Comparison of ENCODE assay signal across 9 mouse cellular contexts in genomic region chr8:57574398-57574797, GRCm38 (mm10).
DNase-seq lines count a peak whose midpoint lies in the region; ATAC-seq lines count a peak whose summit lies in the region.
"Had no signal": no experiment of that assay in that cellular context is flagged by ENCODE, and none has a peak within 500 bp of the region (broad histone marks: within the 10 kb centered on the region; RNA-seq: fewer than 3 reads in every experiment).

No protein-coding gene starts in this region.

- peaks cover 4% of the 10 kb centered on the region; the same call in 1 of the 2 replicates for H3K4me1 ChIP-seq in forebrain, embryonic 15.5 days
- peaks cover 3% of the 10 kb centered on the region for H3K4me1 ChIP-seq in hindbrain, embryonic 16.5 days (ENCODE audit: control insufficient read depth, insufficient read depth, low read depth, low read length)

- no peaks in the 10 kb centered on the region for H3K27me3 ChIP-seq in forebrain, embryonic 15.5 days
- no peaks in the 10 kb centered on the region for H3K27me3 ChIP-seq in hindbrain, embryonic 16.5 days (replicated peaks; ENCODE audit: control insufficient read depth, insufficient read depth, low read length)
- H3K27me3 ChIP-seq: liver, embryonic 15.5 days had no signal

- H3K9me3 ChIP-seq in forebrain, embryonic 15.5 days, result no peaks in the 10 kb centered on the region
- no peaks in the 10 kb centered on the region for H3K9me3 ChIP-seq in hindbrain, embryonic 16.5 days (ENCODE audit: control insufficient read depth, low read length)
- H3K9me3 ChIP-seq: liver, embryonic 15.5 days had no signal

- 14% methylated on average over 7 of the region's 7 CpGs for WGBS in forebrain, embryonic 15.5 days
- 8% methylated on average over 7 of the region's 7 CpGs for WGBS in hindbrain, embryonic 16.5 days

- no peaks in the 10 kb centered on the region for H3K36me3 ChIP-seq in forebrain, embryonic 15.5 days
- H3K36me3 ChIP-seq in hindbrain, embryonic 16.5 days (ENCODE audit: control insufficient read depth, insufficient read depth, low read length), result no peaks in the 10 kb centered on the region
- H3K36me3 ChIP-seq: liver, embryonic 15.5 days had no signal

- no peak overlapping the region for H3K27ac ChIP-seq in forebrain, embryonic 15.5 days (replicated peaks)
- H3K27ac ChIP-seq in hindbrain, embryonic 16.5 days (ENCODE audit: low read depth, low read length), result no peak overlapping the region
- H3K27ac ChIP-seq: liver, embryonic 15.5 days had no signal

- DNase-seq in Muller cell, postnatal 12 days (ENCODE audit: inconsistent ontology term), result peak; percentile 70
- peak; percentile 75 for DNase-seq in c-Kit-positive CD71-positive TER-119-positive erythroid progenitor cells, embryonic 14.5 days (ENCODE audit: low spot score)
- DNase-seq in left cerebral cortex, adult 11 months (ENCODE audit: low spot score), result peak; percentile 60
- peak; percentile 75 for DNase-seq in right cerebral cortex, postnatal 14 days
- peak; percentile 39 for DNase-seq in yolk sac, embryonic 10.5 days (ENCODE audit: low spot score)

- ATAC-seq in forebrain, embryonic 15.5 days (replicated peaks), result peak; percentile 83
- peak; percentile 81 for ATAC-seq in hindbrain, embryonic 16.5 days
- ATAC-seq in megakaryocyte-erythroid progenitor cell, adult 5-6 weeks (replicated peaks; ENCODE audit: low FRiP score, low TSS enrichment, poor library complexity, severe bottlenecking), result peak; percentile 66; the same call in 1 of the 2 replicates

- H3K4me2 ChIP-seq in forebrain, embryonic 15.5 days (replicated peaks), result no peak overlapping the region
- no peak overlapping the region for H3K4me2 ChIP-seq in hindbrain, embryonic 16.5 days (ENCODE audit: low read length)
- H3K4me2 ChIP-seq: liver, embryonic 15.5 days had no signal

- H3K4me3 ChIP-seq in forebrain, embryonic 15.5 days, result no peak overlapping the region
- H3K4me3 ChIP-seq in hindbrain, embryonic 16.5 days (ENCODE audit: low read length), result no peak overlapping the region
- H3K4me3 ChIP-seq: liver, embryonic 15.5 days had no signal

- H3K9ac ChIP-seq in forebrain, embryonic 15.5 days (replicated peaks), result no peak overlapping the region
- H3K9ac ChIP-seq in hindbrain, embryonic 16.5 days (ENCODE audit: low read depth, low read length), result no peak overlapping the region
- H3K9ac ChIP-seq: liver, embryonic 15.5 days had no signal
